Mouse (Mus musculus): ENCODE data around the gene Gimap8.
"Not testable (repeated sequence)": the region's sequence is repeated elsewhere in the genome, so short reads cannot be mapped to it uniquely, and the experiment has no call there.

The Gimap8 gene

GRCm38 (mm10) chr6:48677492-48678345 lies 30.7 kb downstream of the Gimap8 start:
- no peak for DNase-seq (ENCODE audit: low read depth, low spot score)

GRCm38 (mm10) chr6:48678391-48678790 lies 31.4 kb downstream of the Gimap8 start:
- DNase-seq (ENCODE audit: low read depth, low spot score), result no peak

GRCm38 (mm10) chr6:48679701-48680100 lies 32.7 kb downstream of the Gimap8 start:
- no peak for DNase-seq (ENCODE audit: low read depth, low spot score)

- DNase-seq (ENCODE audit: low read depth, low spot score), result no peak
Observed at GRCm38 (mm10) chr6:48680421-48680820, 33.4 kb downstream of the Gimap8 start.

- DNase-seq (ENCODE audit: low read depth, low spot score), result no peak
Observed at GRCm38 (mm10) chr6:48681472-48682090, 34.5 kb downstream of the Gimap8 start.

GRCm38 (mm10) chr6:48682271-48682670 lies 35.2 kb downstream of the Gimap8 start:
- no peak for DNase-seq (ENCODE audit: low read depth, low spot score)

- DNase-seq (ENCODE audit: low read depth, low spot score), result not testable (repeated sequence)
Observed at GRCm38 (mm10) chr6:48683263-48683821, 36.3 kb downstream of the Gimap8 start.

- DNase-seq (ENCODE audit: low read depth, low spot score), result no peak
Observed at GRCm38 (mm10) chr6:48684319-48684718, 37.3 kb downstream of the Gimap8 start, which contains the start of gene Gimap4. Gene Gimap4, plus strand, starts transcription at chr6:48684549.

- no peak for DNase-seq (ENCODE audit: low read depth, low spot score)
Observed at GRCm38 (mm10) chr6:48684806-48685205, 37.8 kb downstream of the Gimap8 start.

- DNase-seq (ENCODE audit: low read depth, low spot score), result no peak
Observed at GRCm38 (mm10) chr6:48685251-48685650, 38.2 kb downstream of the Gimap8 start.

- DNase-seq (ENCODE audit: low read depth, low spot score), result no peak
Observed at GRCm38 (mm10) chr6:48685694-48686665, 38.9 kb downstream of the Gimap8 start.

GRCm38 (mm10) chr6:48687077-48687476 lies 40.0 kb downstream of the Gimap8 start:
- no peak for DNase-seq (ENCODE audit: low read depth, low spot score)

- DNase-seq (ENCODE audit: low read depth, low spot score), result no peak
Observed at GRCm38 (mm10) chr6:48689320-48689719, 42.3 kb downstream of the Gimap8 start.

- no peak for DNase-seq (ENCODE audit: low read depth, low spot score)
Observed at GRCm38 (mm10) chr6:48692962-48693361, 45.9 kb downstream of the Gimap8 start.

GRCm38 (mm10) chr6:48696830-48697554 lies 50.0 kb downstream of the Gimap8 start:
- DNase-seq (ENCODE audit: low read depth, low spot score), result no peak

- no peak for DNase-seq (ENCODE audit: low read depth, low spot score)
Observed at GRCm38 (mm10) chr6:48697555-48697930, 50.5 kb downstream of the Gimap8 start.

- DNase-seq (ENCODE audit: low read depth, low spot score), result no peak
Observed at GRCm38 (mm10) chr6:48698066-48698856, 51.2 kb downstream of the Gimap8 start.

- DNase-seq (ENCODE audit: low read depth, low spot score), result no peak
Observed at GRCm38 (mm10) chr6:48698888-48699287, 51.9 kb downstream of the Gimap8 start.

GRCm38 (mm10) chr6:48700251-48701075 lies 53.4 kb downstream of the Gimap8 start:
- no peak for DNase-seq (ENCODE audit: low read depth, low spot score)

All from forelimb bud, embryonic 11.5 days (tissue).